Mouse (Mus musculus): ENCODE measurements around the gene Tmem37. TPM values are rescaled to one million over a fixed set of nuclear protein-coding genes. Genes with fewer than 3 reads are reported as not detected.

The Tmem37 gene
- polyA plus RNA-seq, 1 experiment = 38.4 TPM

DNA sequence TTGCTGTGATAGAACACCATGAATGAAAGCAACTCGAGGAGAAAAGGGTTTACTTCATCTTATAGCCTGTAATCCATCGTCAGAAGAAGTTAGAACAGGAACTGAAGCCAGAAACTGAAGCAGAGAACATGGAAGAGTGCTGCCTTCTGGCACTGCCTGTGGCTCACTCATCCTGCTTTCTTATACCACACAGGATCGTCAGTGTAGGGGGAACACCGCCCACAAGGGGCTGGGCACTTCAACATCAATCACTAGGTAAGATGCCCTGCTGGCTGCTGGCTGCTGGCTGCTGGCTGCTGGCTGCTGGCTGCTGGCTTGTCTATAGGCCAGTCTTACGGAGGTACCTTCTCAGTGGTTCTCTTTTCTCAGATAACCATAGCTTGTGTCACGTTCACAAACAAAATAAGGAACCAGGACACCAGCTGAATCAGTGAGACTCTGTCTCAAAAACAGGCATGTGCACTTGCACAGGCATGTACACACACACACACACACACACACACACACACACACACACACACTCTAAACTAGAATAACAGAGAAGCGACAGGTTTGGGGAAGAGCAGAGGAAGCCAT, 53.5 kb downstream of the Tmem37 start:
- Histone ChIP-seq H3ac (ENCODE audit: control insufficient read depth, insufficient read length, low read depth) (no peak overlapping the region), H3K4me3 (ENCODE audit: insufficient read depth, poor library complexity, severe bottlenecking) (no peak overlapping the region), H3K79me2 (ENCODE audit: control insufficient read depth, insufficient read depth) (no peaks in the 10 kb centered on the region), H3K27me3 (ENCODE audit: control insufficient read depth, insufficient read depth, insufficient read length) (peaks cover 12% of the 10 kb centered on the region), H3K36me3 (ENCODE audit: control insufficient read depth, insufficient read depth) (no peaks in the 10 kb centered on the region), H3K79me3 (ENCODE audit: low read depth) (no peaks in the 10 kb centered on the region)
- TF ChIP-seq FOSL1 (IDR thresholded peaks at IDR 0.05; ENCODE audit: insufficient read depth, low read length, poor library complexity, severe bottlenecking) = no peak
- TF ChIP-seq USF1 (IDR thresholded peaks at IDR 0.05; ENCODE audit: low read depth) = no peak
- no peak for TF ChIP-seq CTCF (IDR thresholded peaks at IDR 0.05; ENCODE audit: control insufficient read depth, insufficient read depth, insufficient read length)
- TF ChIP-seq CEBPB (IDR thresholded peaks at IDR 0.05; ENCODE audit: low read depth) = no peak
- no peak for TF ChIP-seq MAX (IDR thresholded peaks at IDR 0.05)
- TF ChIP-seq MYOD1 (IDR thresholded peaks at IDR 0.05; ENCODE audit: control insufficient read depth, insufficient read length, low read depth) = no peak
- TF ChIP-seq MYOG (IDR thresholded peaks at IDR 0.05; ENCODE audit: control insufficient read depth, extremely low read depth, insufficient read length) = no peak

DNA sequence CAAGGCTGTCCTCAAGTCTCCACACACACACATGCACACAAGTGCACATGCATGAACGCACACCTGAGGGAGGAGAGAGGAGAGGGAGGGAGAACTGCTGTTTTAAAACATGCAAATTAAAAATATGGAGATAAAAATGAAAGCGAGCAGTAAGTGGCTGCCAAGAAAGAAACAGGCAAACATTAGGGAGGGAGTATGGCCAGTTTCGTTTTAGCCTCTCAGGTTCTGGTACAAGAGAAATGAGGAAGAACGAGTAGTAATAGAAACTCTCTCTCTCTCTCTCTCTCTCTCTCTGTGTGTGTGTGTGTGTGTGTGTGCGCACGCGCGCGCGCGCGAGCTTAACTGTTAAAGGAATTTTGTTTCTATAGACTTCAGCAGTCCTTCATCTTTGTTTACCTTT, 54.4 kb downstream of the Tmem37 start:
- H3K79me3 ChIP-seq (ENCODE audit: low read depth) = no peaks in the 10 kb centered on the region
- no peaks in the 10 kb centered on the region for H3K36me3 ChIP-seq (ENCODE audit: control insufficient read depth, insufficient read depth)
- no peak overlapping the region for H3K4me3 ChIP-seq (ENCODE audit: insufficient read depth, poor library complexity, severe bottlenecking)
- no peak for TF ChIP-seq MYOG (IDR thresholded peaks at IDR 0.05; ENCODE audit: control insufficient read depth, extremely low read depth, insufficient read length)
- TF ChIP-seq USF1 (IDR thresholded peaks at IDR 0.05; ENCODE audit: low read depth) = no peak
- no peak for TF ChIP-seq MYOD1 (IDR thresholded peaks at IDR 0.05; ENCODE audit: control insufficient read depth, insufficient read length, low read depth)
- no peak for TF ChIP-seq CTCF (IDR thresholded peaks at IDR 0.05; ENCODE audit: control insufficient read depth, insufficient read depth, insufficient read length)
- TF ChIP-seq MAX (IDR thresholded peaks at IDR 0.05) = no peak
- TF ChIP-seq CEBPB (IDR thresholded peaks at IDR 0.05; ENCODE audit: low read depth) = no peak
- no peak for TF ChIP-seq FOSL1 (IDR thresholded peaks at IDR 0.05; ENCODE audit: insufficient read depth, low read length, poor library complexity, severe bottlenecking)
- peaks cover 16% of the 10 kb centered on the region for H3K27me3 ChIP-seq (ENCODE audit: control insufficient read depth, insufficient read depth, insufficient read length)
- no peaks in the 10 kb centered on the region for H3K79me2 ChIP-seq (ENCODE audit: control insufficient read depth, insufficient read depth)
- no peak overlapping the region for H3ac ChIP-seq (ENCODE audit: control insufficient read depth, insufficient read length, low read depth)

GRCm38 (mm10) chr1:120018900-120019299, 55.0 kb downstream of the Tmem37 start:
- Histone ChIP-seq H3K27me3 (ENCODE audit: control insufficient read depth, insufficient read depth, insufficient read length) (peaks cover 16% of the 10 kb centered on the region), H3K4me3 (ENCODE audit: insufficient read depth, poor library complexity, severe bottlenecking) (no peak overlapping the region), H3K79me3 (ENCODE audit: low read depth) (no peaks in the 10 kb centered on the region), H3K36me3 (ENCODE audit: control insufficient read depth, insufficient read depth) (no peaks in the 10 kb centered on the region), H3ac (ENCODE audit: control insufficient read depth, insufficient read length, low read depth) (no peak overlapping the region), H3K79me2 (ENCODE audit: control insufficient read depth, insufficient read depth) (no peaks in the 10 kb centered on the region)
- TF ChIP-seq MYOG (IDR thresholded peaks at IDR 0.05; ENCODE audit: control insufficient read depth, extremely low read depth, insufficient read length) (no peak), USF1 (IDR thresholded peaks at IDR 0.05; ENCODE audit: low read depth) (no peak), CEBPB (IDR thresholded peaks at IDR 0.05; ENCODE audit: low read depth) (no peak), CTCF (IDR thresholded peaks at IDR 0.05; ENCODE audit: control insufficient read depth, insufficient read depth, insufficient read length) (no peak)

Other genes with a start within 250 kb of the Tmem37 start
- gene Ptpn4, start 236.5 kb downstream of the Tmem37 start, polyA plus RNA-seq (2012; fragmentation: generic; extraction: Trizol) = 1.0 TPM
- 5.0 TPM for gene Tmem177, start 160.9 kb downstream of the Tmem37 start, polyA plus RNA-seq (2012; fragmentation: generic; extraction: Trizol)
- not detected for gene Cfap221, start 76.8 kb downstream of the Tmem37 start, polyA plus RNA-seq (2012; fragmentation: generic; extraction: Trizol)
- 0.07 TPM for gene Sctr, start 67.2 kb downstream of the Tmem37 start, polyA plus RNA-seq (2012; fragmentation: generic; extraction: Trizol)
- gene Dbi, start 47.0 kb upstream of the Tmem37 start, polyA plus RNA-seq (2012; fragmentation: generic; extraction: Trizol) = 418 TPM
- 19.8 TPM for gene 3110009E18Rik, start 47.1 kb upstream of the Tmem37 start, polyA plus RNA-seq (2012; fragmentation: generic; extraction: Trizol)
- gene Steap3, start 198.6 kb upstream of the Tmem37 start, polyA plus RNA-seq (2012; fragmentation: generic; extraction: Trizol) = 42.7 TPM

All from C2C12 (cell line).